14 mouse cellular contexts compared by ENCODE assay signal in genomic region chr14:25044867-25045266, GRCm38 (mm10).
DNase-seq lines count a peak whose midpoint lies in the region; ATAC-seq and TF ChIP-seq lines count a peak whose summit lies in the region.
"Had no signal": no experiment of that assay in that cellular context is flagged by ENCODE, and none has a peak within 500 bp of the region (broad histone marks: within the 10 kb centered on the region; RNA-seq: fewer than 3 reads in every experiment).

No protein-coding gene starts in this region.

- H3K36me3 ChIP-seq in hindbrain, embryonic 15.5 days = no peaks in the 10 kb centered on the region
- H3K36me3 ChIP-seq in hindbrain, postnatal 0 days (ENCODE audit: insufficient read depth, low read length) = no peaks in the 10 kb centered on the region
- no peaks in the 10 kb centered on the region for H3K36me3 ChIP-seq in embryonic facial prominence, embryonic 11.5 days (replicated peaks; ENCODE audit: control insufficient read depth, insufficient read depth, low read depth, low read length)
- H3K36me3 ChIP-seq in limb, embryonic 12.5 days = no peaks in the 10 kb centered on the region
- H3K36me3 ChIP-seq: heart, embryonic 12.5 days; midbrain, embryonic 13.5 days had no signal

- H3K4me2 ChIP-seq in hindbrain, embryonic 15.5 days = no peak overlapping the region
- H3K4me2 ChIP-seq in hindbrain, postnatal 0 days (ENCODE audit: low read depth, low read length) = no peak overlapping the region
- H3K4me2 ChIP-seq in embryonic facial prominence, embryonic 11.5 days (ENCODE audit: low read depth, low read length) = no peak overlapping the region
- peak overlapping the region; percentile 15; the same call in 1 of the 2 replicates for H3K4me2 ChIP-seq in limb, embryonic 12.5 days
- H3K4me2 ChIP-seq: heart, embryonic 12.5 days; midbrain, embryonic 13.5 days had no signal

- 46% methylated on average over 7 of the region's 7 CpGs for WGBS in hindbrain, embryonic 15.5 days
- WGBS in hindbrain, postnatal 0 days = 61% methylated on average over 7 of the region's 7 CpGs
- WGBS in embryonic facial prominence, embryonic 11.5 days = 30% methylated on average over 7 of the region's 7 CpGs
- WGBS in limb, embryonic 12.5 days = 19% methylated on average over 7 of the region's 7 CpGs

- no peak overlapping the region for H3K4me3 ChIP-seq in hindbrain, embryonic 15.5 days
- H3K4me3 ChIP-seq in hindbrain, postnatal 0 days (ENCODE audit: low read length) = no peak overlapping the region
- no peak overlapping the region for H3K4me3 ChIP-seq in embryonic facial prominence, embryonic 11.5 days (ENCODE audit: low read depth, low read length)
- H3K4me3 ChIP-seq in limb, embryonic 12.5 days (replicated peaks) = no peak overlapping the region
- H3K4me3 ChIP-seq: heart, embryonic 12.5 days; midbrain, embryonic 13.5 days had no signal

- no peaks in the 10 kb centered on the region for H3K9me3 ChIP-seq in hindbrain, embryonic 15.5 days
- H3K9me3 ChIP-seq in hindbrain, postnatal 0 days (ENCODE audit: low read length) = no peaks in the 10 kb centered on the region
- no peaks in the 10 kb centered on the region for H3K9me3 ChIP-seq in embryonic facial prominence, embryonic 11.5 days (replicated peaks; ENCODE audit: control insufficient read depth, low read length)
- H3K9me3 ChIP-seq in limb, embryonic 12.5 days = no peaks in the 10 kb centered on the region
- H3K9me3 ChIP-seq: heart, embryonic 12.5 days; midbrain, embryonic 13.5 days had no signal

- H3K9ac ChIP-seq in hindbrain, embryonic 15.5 days = no peak overlapping the region
- H3K9ac ChIP-seq in hindbrain, postnatal 0 days (replicated peaks; ENCODE audit: low read length) = no peak overlapping the region
- H3K9ac ChIP-seq in embryonic facial prominence, embryonic 11.5 days (replicated peaks; ENCODE audit: low read length) = no peak overlapping the region
- no peak overlapping the region for H3K9ac ChIP-seq in limb, embryonic 12.5 days (replicated peaks)
- H3K9ac ChIP-seq: heart, embryonic 12.5 days; liver, postnatal 0 days; midbrain, embryonic 13.5 days had no signal

- no peak for DNase-seq in hindbrain, postnatal 0 days (ENCODE audit: low spot score)
- DNase-seq in 3T3-L1 (ENCODE audit: low read depth, low spot score) = peak; percentile 56
- DNase-seq in embryonic facial prominence, embryonic 11.5 days (ENCODE audit: low spot score) = peak; percentile 74
- no peak for DNase-seq in left cerebral cortex, postnatal 14 days (ENCODE audit: low spot score in 2 of 2)
- no peak for DNase-seq in gastrocnemius, postnatal 14 days
- DNase-seq: adrenal gland, adult 8-10 months; cerebellum, postnatal 14 days; liver, postnatal 0 days had no signal

- no peaks in the 10 kb centered on the region; the same call in 1 of the 2 replicates for H3K4me1 ChIP-seq in hindbrain, embryonic 15.5 days (replicated peaks)
- H3K4me1 ChIP-seq in hindbrain, postnatal 0 days (ENCODE audit: insufficient read depth, low read length) = no peaks in the 10 kb centered on the region
- peaks cover 4% of the 10 kb centered on the region for H3K4me1 ChIP-seq in embryonic facial prominence, embryonic 11.5 days (ENCODE audit: control insufficient read depth, insufficient read depth, low read length)
- peaks cover 60% of the 10 kb centered on the region for H3K4me1 ChIP-seq in limb, embryonic 12.5 days (replicated peaks)
- H3K4me1 ChIP-seq: midbrain, embryonic 13.5 days had no signal

- intact Hi-C loops in left cerebral cortex, postnatal 14 days (cut with DNase I) = no loop called here
- intact Hi-C loops in gastrocnemius, postnatal 14 days (cut with DNase I; ENCODE audit: low total_unique reads) = no loop called here

- no peak for ATAC-seq in hindbrain, embryonic 15.5 days (ENCODE audit: low FRiP score, low read depth)
- ATAC-seq in hindbrain, postnatal 0 days = no peak
- ATAC-seq in embryonic facial prominence, embryonic 11.5 days (replicated peaks; ENCODE audit: insufficient number of reproducible peaks, low FRiP score, low TSS enrichment, low read depth) = no peak
- peak; percentile 85 for ATAC-seq in limb, embryonic 12.5 days (ENCODE audit: insufficient number of reproducible peaks, insufficient read depth, low FRiP score, low TSS enrichment, low read depth)
- ATAC-seq in frontal cortex, adult (ENCODE audit: low TSS enrichment) = no peak
- ATAC-seq: inflammation-experienced regulatory T-cells, adult 6 months; liver, postnatal 0 days; midbrain, embryonic 13.5 days had no signal

- TF ChIP-seq CTCF in hindbrain, postnatal 0 days (IDR thresholded peaks at IDR 0.05; ENCODE audit: low read depth) = no peak

- peak overlapping the region; percentile 9; the same call in 1 of the 2 replicates for H3K27ac ChIP-seq in hindbrain, embryonic 15.5 days (replicated peaks)
- H3K27ac ChIP-seq in hindbrain, postnatal 0 days = no peak overlapping the region
- H3K27ac ChIP-seq in embryonic facial prominence, embryonic 11.5 days (replicated peaks; ENCODE audit: low read depth, low read length) = peak overlapping the region; percentile 0; the same call in 1 of the 2 replicates
- H3K27ac ChIP-seq in limb, embryonic 12.5 days = peak overlapping the region; percentile 97
- H3K27ac ChIP-seq: midbrain, embryonic 13.5 days had no signal

- H3K27me3 ChIP-seq in hindbrain, embryonic 15.5 days = no peaks in the 10 kb centered on the region
- no peaks in the 10 kb centered on the region for H3K27me3 ChIP-seq in hindbrain, postnatal 0 days (ENCODE audit: insufficient read depth, low read length)
- no peaks in the 10 kb centered on the region for H3K27me3 ChIP-seq in embryonic facial prominence, embryonic 11.5 days (ENCODE audit: control insufficient read depth, insufficient read depth, low read length)
- H3K27me3 ChIP-seq in limb, embryonic 12.5 days = no peaks in the 10 kb centered on the region
- H3K27me3 ChIP-seq: heart, embryonic 12.5 days; midbrain, embryonic 13.5 days had no signal

Comparison
In these comparisons a context has a peak if more than half of its experiments do, and no peak if none do; other contexts are left out.
1. DNase-seq: peak in 3T3-L1 (single experiment) and embryonic facial prominence, embryonic 11.5 days (single experiment); none in hindbrain, postnatal 0 days (single experiment), left cerebral cortex, postnatal 14 days (0 of 2) and gastrocnemius, postnatal 14 days (single experiment).